Mouse (Mus musculus): ENCODE measurements at regions not wholly inside any gene's neighbourhood (a gene's known extent, or its start where the extent isn't known, plus 50 kb on each side); places are given as distances from the start of the nearest gene placed in this dataset.

- H3K4me1 ChIP-seq (replicated peaks; ENCODE audit: low read depth, low read length) = peaks cover 20% of the 10 kb centered on the region
- peaks cover 41% of the 10 kb centered on the region for H3K27me3 ChIP-seq (ENCODE audit: insufficient read depth, low read length)
- no peaks in the 10 kb centered on the region for H3K9me3 ChIP-seq (ENCODE audit: low read length)
- TF ChIP-seq POU5F1 (IDR thresholded peaks at IDR 0.05; ENCODE audit: borderline replicate concordance, low read length) (no peak), CTCF (conservative IDR thresholded peaks at IDR 0.05; ENCODE audit: low read length) (peak; percentile 82)
- H3K4me3 ChIP-seq (replicated peaks; ENCODE audit: low read length) = no peak overlapping the region
- H3K36me3 ChIP-seq (ENCODE audit: insufficient read depth, low read length) = no peaks in the 10 kb centered on the region
Observed at GRCm38 (mm10) chr9:61697959-61698358, 216.4 kb downstream of the Rplp1 start.

- no peaks in the 10 kb centered on the region for H3K36me3 ChIP-seq (ENCODE audit: insufficient read depth, low read length)
Observed at GRCm38 (mm10) chr9:61696831-61697230, 217.5 kb downstream of the Rplp1 start.

GRCm38 (mm10) chr9:61695821-61696220, 218.5 kb downstream of the Rplp1 start:
- H3K36me3 ChIP-seq (ENCODE audit: insufficient read depth, low read length) = no peaks in the 10 kb centered on the region
- H3K27me3 ChIP-seq (ENCODE audit: insufficient read depth, low read length) = peaks cover 31% of the 10 kb centered on the region
- H3K9me3 ChIP-seq (ENCODE audit: low read length) = no peaks in the 10 kb centered on the region
- H3K4me3 ChIP-seq (replicated peaks; ENCODE audit: low read length) = no peak overlapping the region
- peaks cover 10% of the 10 kb centered on the region for H3K4me1 ChIP-seq (replicated peaks; ENCODE audit: low read depth, low read length)
- no peak for TF ChIP-seq CTCF (conservative IDR thresholded peaks at IDR 0.05; ENCODE audit: low read length)
- TF ChIP-seq NANOG (IDR thresholded peaks at IDR 0.05; ENCODE audit: borderline replicate concordance, low read length) = no peak
- TF ChIP-seq POU5F1 (IDR thresholded peaks at IDR 0.05; ENCODE audit: borderline replicate concordance, low read length) = no peak

More at GRCm38 (mm10) chr9:61696831-61697230, 217.5 kb downstream of the Rplp1 start:
- TF ChIP-seq POU5F1 (IDR thresholded peaks at IDR 0.05; ENCODE audit: borderline replicate concordance, low read length) = no peak
- no peak for TF ChIP-seq CTCF (conservative IDR thresholded peaks at IDR 0.05; ENCODE audit: low read length)
- TF ChIP-seq NANOG (IDR thresholded peaks at IDR 0.05; ENCODE audit: borderline replicate concordance, low read length) = no peak
- Histone ChIP-seq H3K27me3 (ENCODE audit: insufficient read depth, low read length) (peaks cover 38% of the 10 kb centered on the region), H3K9me3 (ENCODE audit: low read length) (no peaks in the 10 kb centered on the region), H3K4me3 (replicated peaks; ENCODE audit: low read length) (no peak overlapping the region), H3K4me1 (replicated peaks; ENCODE audit: low read depth, low read length) (peaks cover 10% of the 10 kb centered on the region)

- H3K27me3 ChIP-seq (ENCODE audit: insufficient read depth, low read length) = peaks cover 27% of the 10 kb centered on the region
- no peaks in the 10 kb centered on the region for H3K36me3 ChIP-seq (ENCODE audit: insufficient read depth, low read length)
- H3K4me3 ChIP-seq (replicated peaks; ENCODE audit: low read length) = no peak overlapping the region
- H3K4me1 ChIP-seq (replicated peaks; ENCODE audit: low read depth, low read length) = peaks cover 10% of the 10 kb centered on the region
- H3K9me3 ChIP-seq (ENCODE audit: low read length) = no peaks in the 10 kb centered on the region
- no peak for TF ChIP-seq POU5F1 (IDR thresholded peaks at IDR 0.05; ENCODE audit: borderline replicate concordance, low read length)
- no peak for TF ChIP-seq CTCF (conservative IDR thresholded peaks at IDR 0.05; ENCODE audit: low read length)
- TF ChIP-seq NANOG (IDR thresholded peaks at IDR 0.05; ENCODE audit: borderline replicate concordance, low read length) = no peak
Observed at GRCm38 (mm10) chr9:61695381-61695791, 219.0 kb downstream of the Rplp1 start.

- H3K27me3 ChIP-seq (ENCODE audit: insufficient read depth, low read length) = peaks cover 15% of the 10 kb centered on the region
- TF ChIP-seq POU5F1 (IDR thresholded peaks at IDR 0.05; ENCODE audit: borderline replicate concordance, low read length) = no peak
- peaks cover 19% of the 10 kb centered on the region for H3K4me1 ChIP-seq (replicated peaks; ENCODE audit: low read depth, low read length)
- no peaks in the 10 kb centered on the region for H3K9me3 ChIP-seq (ENCODE audit: low read length)
- no peaks in the 10 kb centered on the region for H3K36me3 ChIP-seq (ENCODE audit: insufficient read depth, low read length)
- no peak overlapping the region for H3K4me3 ChIP-seq (replicated peaks; ENCODE audit: low read length)
Observed at GRCm38 (mm10) chr9:61694206-61694605, 220.1 kb downstream of the Rplp1 start.

GRCm38 (mm10) chr9:61690786-61691185, 223.6 kb downstream of the Rplp1 start:
- H3K4me3 ChIP-seq (replicated peaks; ENCODE audit: low read length) = no peak overlapping the region
- peaks cover 17% of the 10 kb centered on the region for H3K4me1 ChIP-seq (replicated peaks; ENCODE audit: low read depth, low read length)
- no peak for TF ChIP-seq POU5F1 (IDR thresholded peaks at IDR 0.05; ENCODE audit: borderline replicate concordance, low read length)
- H3K27me3 ChIP-seq (ENCODE audit: insufficient read depth, low read length) = peaks cover 3% of the 10 kb centered on the region; the same call in 1 of the 2 replicates
- no peaks in the 10 kb centered on the region for H3K36me3 ChIP-seq (ENCODE audit: insufficient read depth, low read length)
- no peaks in the 10 kb centered on the region for H3K9me3 ChIP-seq (ENCODE audit: low read length)

- no peaks in the 10 kb centered on the region for H3K9me3 ChIP-seq (ENCODE audit: low read length)
- no peak overlapping the region for H3K4me3 ChIP-seq (replicated peaks; ENCODE audit: low read length)
- no peak for TF ChIP-seq CTCF (conservative IDR thresholded peaks at IDR 0.05; ENCODE audit: low read length)
- no peak for TF ChIP-seq NANOG (IDR thresholded peaks at IDR 0.05; ENCODE audit: borderline replicate concordance, low read length)
- TF ChIP-seq POU5F1 (IDR thresholded peaks at IDR 0.05; ENCODE audit: borderline replicate concordance, low read length) = no peak
- peaks cover 3% of the 10 kb centered on the region; the same call in 1 of the 2 replicates for H3K27me3 ChIP-seq (ENCODE audit: insufficient read depth, low read length)
- no peaks in the 10 kb centered on the region for H3K36me3 ChIP-seq (ENCODE audit: insufficient read depth, low read length)
- peaks cover 9% of the 10 kb centered on the region; the same call in 1 of the 2 replicates for H3K4me1 ChIP-seq (replicated peaks; ENCODE audit: low read depth, low read length)
Observed at GRCm38 (mm10) chr9:61689939-61690338, 224.4 kb downstream of the Rplp1 start.

GRCm38 (mm10) chr9:61689516-61689915, 224.8 kb downstream of the Rplp1 start:
- TF ChIP-seq NANOG (IDR thresholded peaks at IDR 0.05; ENCODE audit: borderline replicate concordance, low read length) (no peak), POU5F1 (IDR thresholded peaks at IDR 0.05; ENCODE audit: borderline replicate concordance, low read length) (no peak), CTCF (conservative IDR thresholded peaks at IDR 0.05; ENCODE audit: low read length) (no peak)
- no peak overlapping the region for H3K4me3 ChIP-seq (replicated peaks; ENCODE audit: low read length)
- H3K36me3 ChIP-seq (ENCODE audit: insufficient read depth, low read length) = no peaks in the 10 kb centered on the region
- peaks cover 3% of the 10 kb centered on the region; the same call in 1 of the 2 replicates for H3K27me3 ChIP-seq (ENCODE audit: insufficient read depth, low read length)
- no peaks in the 10 kb centered on the region for H3K9me3 ChIP-seq (ENCODE audit: low read length)
- H3K4me1 ChIP-seq (replicated peaks; ENCODE audit: low read depth, low read length) = peaks cover 8% of the 10 kb centered on the region; the same call in 1 of the 2 replicates

- H3K9me3 ChIP-seq (ENCODE audit: low read length) = no peaks in the 10 kb centered on the region
- no peak overlapping the region for H3K4me3 ChIP-seq (replicated peaks; ENCODE audit: low read length)
- no peaks in the 10 kb centered on the region for H3K36me3 ChIP-seq (ENCODE audit: insufficient read depth, low read length)
- TF ChIP-seq NANOG (IDR thresholded peaks at IDR 0.05; ENCODE audit: borderline replicate concordance, low read length) = no peak
- TF ChIP-seq POU5F1 (IDR thresholded peaks at IDR 0.05; ENCODE audit: borderline replicate concordance, low read length) = no peak
- no peak for TF ChIP-seq CTCF (conservative IDR thresholded peaks at IDR 0.05; ENCODE audit: low read length)
- peaks cover 5% of the 10 kb centered on the region; the same call in 1 of the 2 replicates for H3K27me3 ChIP-seq (ENCODE audit: insufficient read depth, low read length)
- H3K4me1 ChIP-seq (replicated peaks; ENCODE audit: low read depth, low read length) = peaks cover 19% of the 10 kb centered on the region
Observed at GRCm38 (mm10) chr9:61683557-61683956, 230.8 kb downstream of the Rplp1 start.

All from E14TG2a.4 (cell line).